Mouse (Mus musculus): ENCODE measurements around the gene Unc5a.
A peak's percentile ranks its signal among the peaks of the same experiment; 100 is the strongest.

Unc5a gene

GRCm38 (mm10) chr13:54948531-54949493 is at the start of gene Unc5a:
Gene Unc5a (plus strand): TSS chr13:54949411.
- DNase-seq (ENCODE audit: low read depth): peak; percentile 16

DNA sequence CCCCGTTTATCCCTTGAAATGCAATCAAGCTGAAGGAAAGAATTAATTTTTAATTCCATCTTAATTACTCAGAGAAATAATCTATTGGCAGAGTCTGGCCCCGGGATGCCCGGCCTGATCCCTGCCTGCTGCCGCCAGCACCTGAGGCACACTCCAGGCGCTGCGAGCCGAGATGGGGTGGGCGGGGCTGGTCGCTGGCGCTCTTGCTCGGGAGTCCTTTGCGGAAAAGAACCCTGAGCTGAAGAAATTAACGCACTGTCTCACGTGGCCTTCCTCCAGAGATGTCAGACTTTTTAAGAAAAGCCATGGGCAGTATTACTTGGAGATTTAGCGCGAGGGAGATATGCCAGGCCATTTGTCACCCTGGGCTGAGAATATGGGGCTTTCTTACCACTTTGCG is 37.2 kb upstream of the Unc5a start:
- no peak for DNase-seq (ENCODE audit: low read depth)

DNA sequence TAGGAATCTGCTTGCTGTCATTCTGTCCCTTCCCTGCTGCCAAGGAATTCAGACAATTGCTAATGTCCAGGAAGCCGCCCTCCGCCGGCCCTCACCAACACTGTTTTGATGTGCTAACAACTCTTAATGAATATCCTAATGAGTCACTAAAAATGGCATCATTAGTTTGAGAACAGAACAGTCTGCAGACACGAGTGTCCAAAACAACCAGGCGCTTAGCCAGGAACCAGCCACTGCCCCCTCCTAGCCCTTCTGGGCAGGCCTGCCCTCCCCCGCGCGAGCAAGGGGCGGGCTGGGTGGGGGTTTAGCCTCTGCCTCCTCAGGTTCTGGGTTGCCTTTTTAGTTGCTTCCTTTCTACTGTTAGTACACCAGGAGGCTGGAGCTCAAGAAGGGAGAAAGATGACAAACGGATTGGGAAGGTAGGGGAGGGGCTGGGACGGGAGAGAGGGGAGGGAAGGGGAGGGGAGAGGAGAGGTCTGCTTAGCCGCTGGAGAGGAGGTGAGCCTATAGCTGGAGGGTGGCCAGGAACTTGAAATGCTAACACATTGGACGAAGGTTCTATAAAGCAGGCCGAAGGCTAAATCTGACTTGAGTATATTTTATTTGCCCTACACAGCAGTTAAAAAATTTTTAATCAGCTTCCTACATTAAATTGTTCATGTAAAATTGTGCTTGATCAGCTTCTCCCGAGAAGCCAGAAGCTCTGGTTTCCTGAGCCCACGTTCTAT is 36.2 kb upstream of the Unc5a start:
- DNase-seq (ENCODE audit: low read depth): no peak

GRCm38 (mm10) chr13:54916644-54917043 is 32.6 kb upstream of the Unc5a start:
- no peak for DNase-seq (ENCODE audit: low read depth)

DNA sequence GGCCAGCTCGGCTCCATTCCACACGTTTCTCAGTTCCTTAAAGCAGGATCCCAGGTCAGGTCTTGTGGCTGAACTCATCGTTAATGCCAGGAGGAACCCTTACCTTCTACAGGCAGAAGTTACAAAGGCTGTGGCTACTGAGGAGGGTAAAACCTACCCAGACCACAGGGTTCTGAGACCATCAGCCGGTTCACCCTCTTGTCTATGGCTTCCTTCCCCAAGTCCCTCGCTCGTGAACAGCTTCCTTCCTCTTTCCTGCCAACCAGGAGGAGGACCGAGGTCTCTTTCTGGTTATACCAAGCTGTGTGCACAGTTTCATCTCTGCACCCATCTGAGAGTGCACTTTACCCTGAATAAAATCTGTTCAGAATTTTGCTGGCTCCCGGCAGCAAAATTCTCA is 30.3 kb upstream of the Unc5a start:
- DNase-seq (ENCODE audit: low read depth): no peak

- no peak for DNase-seq (ENCODE audit: low read depth)
Measured at GRCm38 (mm10) chr13:54919666-54920065, 29.5 kb upstream of the Unc5a start.

GRCm38 (mm10) chr13:54921700-54922099 is 27.5 kb upstream of the Unc5a start:
- DNase-seq (ENCODE audit: low read depth): no peak

- no peak for DNase-seq (ENCODE audit: low read depth)
Measured at GRCm38 (mm10) chr13:54923705-54924104, 25.5 kb upstream of the Unc5a start.

GRCm38 (mm10) chr13:54925466-54925865 is 23.7 kb upstream of the Unc5a start:
- no peak for DNase-seq (ENCODE audit: low read depth)

DNA sequence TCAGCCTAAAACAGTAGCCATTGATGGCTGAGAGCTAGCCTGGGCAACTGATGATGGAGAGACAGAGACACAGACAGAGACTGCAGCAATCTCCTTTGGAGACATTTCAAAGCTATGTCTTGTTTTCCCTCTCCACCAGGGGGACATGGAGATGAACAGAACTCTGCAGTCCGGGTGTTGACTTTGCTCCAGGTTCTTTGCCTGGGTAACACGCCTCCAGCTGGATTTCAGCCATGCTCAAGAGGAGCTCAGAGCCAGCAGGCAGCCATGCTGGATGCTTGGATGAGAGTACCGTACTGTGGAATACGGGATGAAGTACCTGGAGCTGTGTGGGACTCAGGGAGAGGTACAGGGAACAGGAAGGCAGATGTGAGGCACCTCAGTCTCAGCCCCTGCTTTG is 22.6 kb upstream of the Unc5a start:
- DNase-seq (ENCODE audit: low read depth): no peak

DNA sequence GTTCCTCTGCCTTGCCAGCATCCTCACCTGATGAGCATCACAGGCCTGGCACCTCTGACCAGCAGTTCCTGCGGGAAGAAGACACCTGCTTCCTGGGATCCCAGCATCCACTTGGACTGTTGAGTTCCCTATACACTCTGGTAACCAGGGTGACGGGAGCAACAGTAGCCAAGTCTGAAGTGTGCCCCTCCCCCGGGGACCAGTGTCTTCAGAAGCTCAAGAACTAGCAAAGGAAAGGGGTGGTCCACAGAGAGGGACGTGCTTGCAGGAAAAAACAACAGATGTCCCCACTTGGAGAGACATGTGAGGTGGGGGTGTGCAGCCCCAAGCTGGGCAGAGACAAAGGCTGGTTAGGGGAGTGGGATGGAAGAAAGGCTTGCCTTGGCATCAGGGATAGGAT is 19.1 kb upstream of the Unc5a start:
- no peak for DNase-seq (ENCODE audit: low read depth)

- no peak for DNase-seq (ENCODE audit: low read depth)
Measured at GRCm38 (mm10) chr13:54934873-54935272, 14.3 kb upstream of the Unc5a start.

- no peak for DNase-seq (ENCODE audit: low read depth)
Measured at GRCm38 (mm10) chr13:54936173-54936572, 13.0 kb upstream of the Unc5a start.

DNA sequence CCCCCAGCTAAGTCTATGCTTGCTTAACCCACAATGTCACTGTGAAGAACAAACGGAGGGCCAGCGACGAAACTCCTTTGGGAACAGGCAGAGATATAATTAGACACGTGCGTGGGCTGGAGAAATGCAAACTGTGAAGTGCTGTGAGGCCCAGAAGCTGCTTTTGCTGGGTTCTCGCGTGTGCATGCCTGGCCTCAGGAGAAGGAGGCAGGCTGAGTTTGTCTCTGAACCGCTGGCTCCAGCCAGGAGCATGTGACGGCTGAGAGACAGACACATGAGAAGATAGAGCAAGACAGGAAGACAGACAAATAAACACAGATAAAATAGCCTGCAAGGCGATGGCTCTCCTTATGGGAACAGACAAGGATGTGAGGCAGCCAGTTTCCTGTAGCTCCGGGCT is 11.3 kb upstream of the Unc5a start:
- no peak for DNase-seq (ENCODE audit: low read depth)

- DNase-seq (ENCODE audit: low read depth): no peak
Measured at GRCm38 (mm10) chr13:54938493-54938892, 10.7 kb upstream of the Unc5a start.

GRCm38 (mm10) chr13:54944411-54945157 is 4.6 kb upstream of the Unc5a start:
- DNase-seq (ENCODE audit: low read depth): no peak

GRCm38 (mm10) chr13:54945332-54945731 is 3.9 kb upstream of the Unc5a start:
- DNase-seq (ENCODE audit: low read depth): peak; percentile 40

DNA sequence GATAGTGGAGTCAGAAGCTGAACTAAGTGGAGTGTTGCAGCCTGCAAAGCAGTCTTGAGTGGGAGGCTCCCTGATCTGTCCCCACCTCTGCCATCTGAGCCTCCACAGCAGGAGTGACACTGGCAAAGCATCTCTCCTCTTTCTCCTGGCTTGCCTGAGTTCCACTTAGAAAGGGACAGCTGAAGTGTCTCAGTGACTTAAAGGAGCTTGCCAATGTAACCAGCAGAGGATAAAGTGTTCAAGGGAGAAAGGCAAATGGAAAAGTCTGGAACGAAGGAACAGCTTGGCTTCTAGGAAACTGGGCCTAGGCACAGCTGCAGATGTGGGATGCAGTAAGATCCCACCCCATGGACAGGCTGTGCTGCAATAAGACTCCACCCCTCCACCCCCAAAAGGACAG is 2.8 kb upstream of the Unc5a start:
- DNase-seq (ENCODE audit: low read depth): no peak

GRCm38 (mm10) chr13:54949592-54949991 is 381 bp downstream of the Unc5a start:
- peak; percentile 9 for DNase-seq (ENCODE audit: low read depth)

GRCm38 (mm10) chr13:54950131-54950530 is 920 bp downstream of the Unc5a start:
- no peak for DNase-seq (ENCODE audit: low read depth)

GRCm38 (mm10) chr13:54951166-54951565 is 2.0 kb downstream of the Unc5a start:
- no peak for DNase-seq (ENCODE audit: low read depth)

- DNase-seq (ENCODE audit: low read depth): no peak
Measured at GRCm38 (mm10) chr13:54954745-54955144, 5.5 kb downstream of the Unc5a start.
